Mouse (Mus musculus) stomach, postnatal 0 days (tissue): Measurements from ENCODE around the gene Gsx1.

ENCODE experiments used
- CTCF ChIP-seq: IDR thresholded peaks from 2 replicates; pipeline ENCODE4 v1.5.1; 2016; ENCODE audit warnings: antibody characterized with exemption, low read depth, mild to moderate bottlenecking, moderate library complexity
- EP300 ChIP-seq: optimal IDR thresholded peaks from 2 replicates; pipeline ENCODE3; 2016; ENCODE audit warnings: antibody characterized with exemption

- TF ChIP-seq CTCF, result no peak
- no peak for TF ChIP-seq EP300
These were observed 1.5 kb downstream of the Gsx1 start for GRCm38 (mm10) chr5:147189836-147190602.
